Mouse (Mus musculus) adrenal gland, adult (tissue): ENCODE data around the gene Apof.
"Not testable (repeated sequence)": the region's sequence is repeated elsewhere in the genome, so short reads cannot be mapped to it uniquely, and the experiment has no call there.

Experiments used
- DNase-seq, 2 experiments: peaks; one replicate each; pipeline ENCODE4 v3.0.0; 2022 to 2023; ENCODE audit warnings: low spot score in 1 of 2; ENCODE audit not compliant: inconsistent age in 2 of 2

Apof gene

GRCm38 (mm10) chr10:128256328-128256727, 12.1 kb upstream of the Apof start:
- DNase-seq: no peak

DNA sequence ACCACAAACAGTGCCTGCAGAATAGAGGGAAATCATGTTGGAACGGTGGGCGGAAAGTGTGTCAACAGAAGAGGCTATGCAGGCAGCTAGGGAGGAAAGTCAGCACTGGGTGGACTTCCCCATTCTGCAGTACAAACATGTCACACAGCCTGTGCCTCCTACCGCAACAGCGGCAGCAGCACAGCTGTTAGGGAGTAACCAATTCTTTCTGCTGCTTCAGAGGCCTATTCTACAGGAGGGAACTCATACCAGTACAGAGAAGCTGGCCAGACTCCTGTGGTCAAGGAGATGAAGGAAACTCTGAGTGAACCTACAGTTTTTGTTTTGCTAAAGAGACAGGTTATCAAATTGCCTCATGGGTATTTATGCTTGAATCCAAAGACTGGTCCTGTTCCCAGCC, 9.5 kb upstream of the Apof start:
- no peak for DNase-seq

DNA sequence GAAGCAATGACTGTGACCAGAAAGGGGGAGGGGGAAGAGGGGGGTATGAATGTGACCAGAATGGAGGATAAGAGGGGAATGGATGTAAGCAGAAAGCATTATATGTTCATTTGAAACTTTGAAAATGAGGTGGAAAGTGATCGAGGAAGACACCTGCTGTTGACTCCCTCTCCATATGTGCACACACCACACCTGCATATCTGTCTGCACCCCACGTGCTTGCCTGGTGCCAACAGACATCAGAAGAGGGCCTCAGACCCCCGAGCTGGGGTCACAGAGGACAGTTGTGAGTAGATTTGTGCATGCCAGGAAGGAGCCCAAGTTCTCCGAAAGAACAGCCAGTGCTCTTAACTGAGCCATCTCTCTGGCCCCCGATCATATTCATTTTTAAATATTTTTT, 8.5 kb upstream of the Apof start:
- no peak for DNase-seq

DNA sequence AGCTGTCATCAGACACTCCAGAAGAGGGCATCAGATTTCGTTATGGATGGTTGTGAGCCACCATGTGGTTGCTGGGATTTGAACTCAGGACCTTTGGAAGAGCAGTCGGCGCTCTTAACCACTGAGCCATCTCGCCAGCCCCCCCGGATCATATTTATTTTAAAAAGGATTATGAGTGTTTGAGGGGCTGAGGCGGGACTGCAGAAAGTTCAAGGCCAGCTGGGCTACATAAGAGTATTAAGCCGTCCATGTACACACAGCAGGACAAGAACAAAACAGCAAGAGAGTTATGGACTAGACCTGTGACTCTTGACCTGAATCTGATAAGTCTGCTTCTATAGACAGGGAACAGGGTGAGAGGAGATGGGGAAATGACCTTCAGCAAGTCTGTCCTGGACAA, 8.1 kb upstream of the Apof start:
- DNase-seq: peak; percentile 53 to 55

DNA sequence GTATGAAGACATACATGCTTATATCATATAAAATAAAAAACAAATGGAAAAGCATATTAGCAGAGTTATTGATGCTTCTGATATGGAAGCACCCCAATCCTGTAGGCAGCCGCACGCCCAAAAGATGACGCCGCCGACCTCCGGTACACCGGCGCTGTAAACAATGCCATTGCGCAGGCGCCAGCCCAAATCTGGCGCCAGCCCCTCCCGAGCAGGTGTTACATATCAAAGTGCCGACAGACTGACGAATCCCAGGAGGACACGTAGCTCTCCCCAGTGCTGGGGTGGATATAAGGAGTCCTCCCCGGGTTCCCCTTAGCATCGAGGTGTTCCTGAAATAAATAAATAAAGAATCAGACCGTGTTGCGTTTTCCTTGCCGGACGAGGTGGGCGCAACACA, 6.2 kb upstream of the Apof start:
- DNase-seq: no peak

DNA sequence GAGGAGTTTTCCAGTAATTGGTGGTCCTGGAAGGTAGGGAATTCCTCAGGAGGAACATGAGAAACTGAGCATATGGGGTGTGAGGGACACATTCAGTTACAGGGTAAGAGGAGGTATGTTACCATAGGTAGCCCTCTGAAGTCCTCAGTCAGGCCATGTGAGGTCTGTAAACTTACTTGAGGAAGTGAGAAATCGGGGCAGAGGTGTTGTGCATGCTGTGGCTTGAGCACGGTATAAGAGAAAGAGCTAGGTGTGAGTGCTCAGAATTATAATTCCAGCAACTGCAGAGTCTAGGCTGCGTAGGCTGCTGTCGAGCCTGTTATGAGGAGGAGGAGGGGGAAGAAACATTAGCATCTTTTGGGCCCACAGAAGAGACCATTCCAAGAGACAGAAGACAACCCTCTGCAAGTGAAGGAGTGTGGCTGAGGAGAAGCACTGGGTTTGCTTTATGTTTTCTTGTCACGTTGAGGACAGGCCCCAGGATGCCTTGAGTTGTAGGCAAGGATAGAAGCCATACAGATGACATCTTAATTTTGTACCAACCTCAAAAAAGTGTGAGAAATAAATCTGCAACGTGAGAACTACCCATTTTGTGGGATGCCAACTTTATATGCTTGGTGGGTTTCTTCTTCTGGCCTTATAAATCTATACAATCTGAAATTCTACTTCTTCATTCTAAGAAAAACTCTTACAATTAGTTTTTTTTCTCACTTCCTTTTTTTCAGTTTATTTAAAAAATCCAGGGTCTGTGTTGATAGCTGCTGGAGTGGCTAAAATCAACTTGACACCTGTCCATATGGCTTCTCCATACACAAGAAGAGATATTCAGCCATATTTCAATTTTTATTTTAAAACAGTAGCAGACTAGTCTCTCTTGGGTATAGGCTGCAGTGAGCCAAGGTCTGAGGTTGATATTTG, 4.8 kb upstream of the Apof start:
- DNase-seq: no peak

DNA sequence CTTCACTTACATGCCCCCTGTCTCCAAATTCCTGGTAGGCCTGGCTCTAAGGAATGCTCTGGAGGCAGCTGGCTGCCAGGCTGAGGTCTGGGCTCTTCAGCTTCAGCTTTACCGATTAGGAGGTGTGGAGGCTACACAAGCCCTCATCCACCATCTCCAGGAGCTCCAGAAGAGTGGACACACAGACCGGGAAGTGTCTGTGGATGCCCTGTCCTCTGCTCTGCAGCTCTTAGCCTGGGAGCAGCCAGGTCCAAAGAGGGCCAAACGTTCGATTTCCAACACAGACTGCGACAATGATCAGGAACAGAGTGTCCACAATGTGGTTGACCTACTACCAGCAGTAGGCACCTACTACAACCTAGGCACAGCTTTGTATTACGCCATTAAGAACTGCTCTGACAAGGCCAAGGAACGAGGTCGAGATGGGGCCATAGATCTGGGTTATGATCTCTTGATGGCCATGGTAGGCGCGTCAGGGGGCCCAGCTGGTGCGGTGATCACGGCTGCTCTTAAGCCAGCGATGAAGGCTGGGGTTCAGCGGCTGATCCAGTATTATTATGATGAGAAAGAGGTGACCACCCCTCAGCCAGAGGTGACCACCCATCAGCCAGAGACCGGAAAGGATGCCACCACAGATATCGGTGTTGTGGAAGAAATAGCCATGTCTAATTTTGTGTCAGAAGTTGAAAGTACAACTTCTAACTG, 887 bp downstream of the Apof start:
- peak; percentile 25 to 61 for DNase-seq

DNA sequence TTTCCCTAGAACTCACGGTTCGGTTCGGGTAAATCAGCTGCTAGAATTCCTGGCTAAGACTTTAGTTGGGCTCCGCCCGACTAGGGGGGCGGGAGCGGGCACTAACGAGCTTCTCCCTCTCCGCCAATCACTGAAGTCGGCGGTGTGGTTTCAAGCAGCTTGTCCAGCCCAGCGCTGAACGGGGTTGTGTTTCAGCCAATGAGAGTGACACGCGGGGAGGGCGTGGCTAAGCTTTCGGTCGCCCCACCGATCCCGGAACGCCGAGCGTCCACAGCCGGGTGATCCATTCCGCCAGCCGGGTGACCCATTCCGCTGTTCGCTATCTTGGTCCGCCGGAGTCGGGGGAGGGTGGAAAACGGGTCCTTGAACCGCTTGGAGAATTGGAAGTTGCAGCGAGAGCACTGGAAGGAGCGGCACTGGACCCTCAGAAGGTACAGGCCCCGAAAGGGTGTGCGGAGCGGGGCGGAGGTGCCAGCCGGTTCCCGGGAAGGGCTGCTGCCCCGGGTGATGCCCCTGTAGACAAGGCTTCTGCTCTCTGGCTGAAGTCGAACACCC, 1.9 kb downstream of the Apof start, which contains the start of gene Stat2:
Gene Stat2, plus strand, starts transcription at position 273 of the 555 bp plus-strand sequence.
- peak; percentile 99 for DNase-seq

DNA sequence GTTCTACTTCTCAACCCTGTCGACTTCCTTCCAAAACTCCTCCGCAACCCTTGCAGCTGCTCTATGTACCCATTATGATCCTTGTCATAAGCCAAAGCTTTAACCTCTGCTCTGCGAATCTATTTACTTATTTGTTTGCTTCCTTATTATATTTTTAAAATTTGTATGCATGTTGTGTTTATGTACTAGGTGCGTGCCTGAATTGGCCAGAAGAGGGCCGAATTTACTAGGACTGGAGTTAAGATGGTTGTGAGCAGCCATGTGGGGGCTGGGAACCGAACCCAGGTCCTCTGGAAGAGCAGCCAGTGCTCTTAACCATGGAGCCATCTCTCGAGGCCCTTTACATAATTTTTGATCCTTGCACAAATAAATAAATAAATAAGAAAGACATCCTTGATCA, 2.4 kb downstream of the Apof start:
- DNase-seq: no peak

- DNase-seq: peak in 1 of 2 experiments; percentile 72
Observed at GRCm38 (mm10) chr10:128271883-128272282, 3.4 kb downstream of the Apof start.

- not testable (repeated sequence) for DNase-seq
Observed at GRCm38 (mm10) chr10:128272819-128273439, 4.5 kb downstream of the Apof start.

- not testable (repeated sequence) for DNase-seq
Observed at GRCm38 (mm10) chr10:128275374-128275773, 6.9 kb downstream of the Apof start.

DNA sequence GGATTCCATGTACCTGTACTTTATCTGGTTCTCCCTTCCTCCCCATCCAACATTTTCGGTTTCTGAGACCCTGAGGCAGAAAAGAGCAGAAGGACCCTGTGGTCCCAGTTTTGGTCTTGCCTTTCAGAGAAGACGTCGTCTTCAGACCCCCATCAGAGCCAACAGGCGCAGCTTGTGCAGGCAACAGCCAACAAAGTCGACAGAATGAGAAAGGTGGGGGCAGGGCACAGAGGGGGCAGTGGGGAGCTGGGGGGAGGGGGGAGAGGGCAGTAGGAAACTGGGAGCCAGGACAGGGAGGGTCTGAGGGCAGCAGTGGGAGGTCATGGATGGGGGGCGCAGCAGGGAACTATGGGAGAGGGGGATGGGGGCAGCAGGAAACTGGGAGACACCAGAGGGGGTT, 9.7 kb downstream of the Apof start:
- DNase-seq: no peak

- DNase-seq: no peak
Observed at GRCm38 (mm10) chr10:128280943-128281342, 12.5 kb downstream of the Apof start.

GRCm38 (mm10) chr10:128281682-128282081, 13.2 kb downstream of the Apof start:
- DNase-seq: no peak

DNA sequence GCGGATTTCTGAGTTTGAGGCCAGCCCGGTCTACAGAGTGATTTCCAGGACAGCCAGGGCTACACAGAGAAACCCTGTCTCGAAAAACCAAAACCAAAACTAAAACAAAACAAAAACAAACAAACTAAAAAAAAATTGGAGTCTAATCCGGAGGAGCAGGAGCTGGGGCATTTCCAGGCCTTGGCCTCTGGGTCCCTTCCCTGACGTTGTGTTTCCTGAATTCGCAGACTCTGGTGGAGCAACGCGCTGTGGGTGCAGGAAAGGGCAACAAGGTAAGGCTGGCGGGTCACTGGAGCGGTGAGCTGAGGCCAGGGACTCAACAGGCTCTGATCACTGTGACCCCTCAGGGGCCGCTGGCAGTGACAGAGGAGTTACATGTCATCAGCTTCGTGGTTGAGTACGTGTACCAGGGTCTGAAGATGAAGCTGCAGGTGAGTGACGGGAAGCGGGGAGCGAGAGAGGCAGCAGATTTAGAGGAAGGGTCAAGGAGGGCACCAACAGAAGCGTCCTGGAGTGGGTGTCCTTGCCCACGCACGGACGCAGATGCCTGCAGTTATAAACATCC, 14.5 kb downstream of the Apof start:
- peak in 1 of 2 experiments; percentile 54 for DNase-seq

- DNase-seq: peak; percentile 63 to 90
Observed at GRCm38 (mm10) chr10:128283604-128284579, 15.4 kb downstream of the Apof start.

DNA sequence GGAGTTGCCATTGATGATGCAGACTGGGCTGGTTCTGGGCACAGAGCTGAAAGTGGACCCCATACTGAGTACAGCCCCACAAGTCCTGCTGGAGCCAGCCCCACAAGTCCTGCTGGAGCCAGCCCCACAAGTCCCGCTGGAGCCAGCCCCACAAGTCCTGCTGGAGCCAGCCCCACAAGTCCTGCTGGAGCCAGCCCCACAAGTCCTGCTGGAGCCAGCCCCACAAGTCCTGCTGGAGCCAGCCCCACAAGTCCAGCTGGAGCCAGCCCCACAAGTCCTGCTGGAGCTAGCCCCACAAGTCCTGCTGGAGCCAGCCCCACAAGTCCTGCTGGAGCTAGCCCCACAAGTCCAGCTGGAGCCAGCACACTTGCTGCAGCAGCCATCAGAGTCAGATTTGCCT, 22.1 kb downstream of the Apof start:
- not testable (repeated sequence) for DNase-seq

DNA sequence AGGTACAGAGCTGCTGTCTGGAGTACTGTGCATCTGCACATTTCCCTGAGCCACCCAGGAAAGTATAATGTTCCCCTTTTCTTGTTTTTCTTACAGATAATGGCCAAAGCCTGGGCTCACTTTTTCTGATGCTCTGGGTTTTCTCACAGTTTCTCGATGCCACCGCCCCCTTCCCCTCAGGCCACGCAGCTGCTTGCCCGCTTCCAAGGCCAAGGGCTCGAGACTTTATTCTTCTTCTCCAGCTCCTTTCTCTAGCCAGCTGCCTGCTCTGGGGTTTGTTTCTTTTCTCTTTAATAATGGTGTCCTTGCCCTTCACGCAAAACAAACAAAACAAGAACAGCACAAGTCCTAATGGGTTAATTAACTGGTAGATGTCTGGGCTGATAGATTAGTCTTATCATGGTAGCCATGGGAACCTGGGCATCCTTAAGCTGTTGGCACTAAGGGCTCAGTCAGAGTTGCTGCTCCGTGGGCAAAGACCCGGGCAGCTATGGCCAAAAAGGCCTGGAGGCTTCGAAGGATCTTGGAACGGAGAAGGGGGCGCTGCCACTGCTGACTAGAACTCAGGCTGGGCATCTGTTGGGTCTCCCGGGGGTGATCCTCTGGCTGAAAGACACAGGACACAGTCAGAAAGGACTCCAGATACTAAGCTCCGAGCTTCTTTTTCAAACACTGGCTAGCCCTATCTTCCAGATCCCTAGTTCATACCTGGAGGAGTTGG, 28.1 kb downstream of the Apof start:
- DNase-seq: no peak
